Mouse (Mus musculus) adrenal gland, adult 18-20 months (tissue): ENCODE results near the gene Trim27. TPM values are rescaled to one million over a fixed set of nuclear protein-coding genes. Genes with fewer than 3 reads are reported as not detected.
A peak's percentile ranks its signal among the peaks of the same experiment; 100 is the strongest.

Source experiments
- DNase-seq, 2 experiments: peaks; one replicate each; pipeline ENCODE4 v3.0.0; 2021 to 2022; ENCODE audit warnings: low spot score in 2 of 2
- long read RNA-seq, 2 experiments: library from polyadenylated mRNA; stranded (forward); transcript quantifications; one replicate each; pipeline ENCODE4 v2.0.0; 2021
- total RNA-seq, 2 experiments: library from RNA; stranded (reverse); gene quantifications; 1 replicate in 1 of 2; 2 replicates in 1 of 2; pipeline ENCODE4 v1.2.3; 2021

Gene Trim27
- 10 to 100 TPM; 45.3 to 49.9 TPM for total RNA-seq
- long read RNA-seq, experiment 1, full-length matches to known transcripts: 33 of 35 reads
- long read RNA-seq, experiment 1, partial matches to known transcripts: 1 of 35 reads
- long read RNA-seq, experiment 1, other reads (novel, unspliced or antisense): 1 of 35 reads
- long read RNA-seq, experiment 2, full-length matches to known transcripts: 109 of 112 reads
- long read RNA-seq, experiment 2, partial matches to known transcripts: 0 of 112 reads
- long read RNA-seq, experiment 2, other reads (novel, unspliced or antisense): 3 of 112 reads

- peak in 1 of 2 experiments; percentile 36 for DNase-seq
These were observed at the start of gene Trim27 for GRCm38 (mm10) chr13:21179367-21179723. Gene Trim27, plus strand, starts transcription at chr13:21179445.

- DNase-seq: peak in 1 of 2 experiments; percentile 8
These were observed 36.8 kb upstream of the Trim27 start for GRCm38 (mm10) chr13:21142421-21142820.

GRCm38 (mm10) chr13:21145767-21146166 lies 33.5 kb upstream of the Trim27 start, which contains the start of gene Olfr1368:
Gene Olfr1368, minus strand, starts transcription at chr13:21145867.
- DNase-seq: no peak

GRCm38 (mm10) chr13:21155888-21156287 lies 23.4 kb upstream of the Trim27 start:
- no peak for DNase-seq

- DNase-seq: no peak
These were observed 21.2 kb upstream of the Trim27 start for GRCm38 (mm10) chr13:21158071-21158470.

DNA sequence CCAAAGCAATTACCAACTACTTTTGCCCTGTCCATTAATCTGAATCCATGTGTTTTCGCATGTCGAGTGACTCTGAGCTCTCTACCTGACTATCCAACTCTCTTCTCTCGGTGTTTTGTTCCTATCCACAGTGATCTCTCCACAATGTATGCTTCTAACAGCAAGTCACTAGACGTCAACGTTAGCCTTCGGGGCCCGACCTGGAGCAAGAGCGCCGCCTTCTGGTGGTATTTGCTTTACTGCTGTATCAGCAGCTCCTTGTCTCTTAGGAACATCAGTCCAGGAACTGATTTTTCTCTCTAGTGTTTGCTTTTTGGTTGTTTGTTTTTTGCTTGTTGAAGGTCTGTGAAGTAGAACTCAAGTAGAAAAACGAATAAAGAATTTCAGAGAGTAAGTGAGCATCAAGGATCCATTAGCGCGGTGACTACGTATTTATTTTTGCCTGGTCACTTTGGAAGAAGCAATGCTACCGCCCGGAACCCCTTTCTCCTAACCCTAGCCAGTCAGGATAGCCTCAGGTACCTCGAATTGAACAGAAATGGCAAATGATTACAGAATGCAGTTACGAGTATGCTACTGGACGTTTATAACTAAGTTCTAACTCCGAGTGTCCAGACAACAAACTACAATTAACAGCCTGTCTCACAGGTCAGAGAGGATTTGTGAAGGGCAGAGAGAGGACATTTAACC lies 20.3 kb upstream of the Trim27 start:
- peak; percentile 90 for DNase-seq

GRCm38 (mm10) chr13:21159475-21159819 lies 19.8 kb upstream of the Trim27 start:
- DNase-seq: no peak

DNA sequence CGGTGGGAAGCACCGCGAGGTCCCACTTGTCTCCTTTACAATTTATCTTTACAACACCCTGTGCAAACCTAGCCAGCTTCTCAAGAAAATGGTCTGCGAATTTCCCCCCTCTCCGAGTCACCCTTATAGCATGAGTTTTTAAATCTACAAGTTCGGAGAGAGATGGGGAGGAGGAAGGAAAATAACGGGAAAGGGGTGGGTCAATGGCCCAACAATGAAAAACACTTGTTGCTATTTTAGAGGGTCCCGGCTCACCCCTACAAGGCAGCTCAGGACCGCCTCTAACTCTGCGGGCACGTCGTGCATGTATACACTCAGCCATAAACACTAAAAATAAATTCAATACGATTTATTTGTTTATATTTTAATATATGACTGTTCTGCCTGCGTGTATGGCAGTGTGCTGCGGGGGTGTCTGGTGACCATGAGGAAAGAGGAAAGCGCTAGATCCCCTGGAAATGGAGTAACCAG lies 19.2 kb upstream of the Trim27 start:
- DNase-seq: no peak

- peak; percentile 94 to 98 for DNase-seq
These were observed 18.3 kb upstream of the Trim27 start for GRCm38 (mm10) chr13:21160657-21161590.

GRCm38 (mm10) chr13:21161591-21161990 lies 17.7 kb upstream of the Trim27 start:
- no peak for DNase-seq

- no peak for DNase-seq
These were observed 16.7 kb upstream of the Trim27 start for GRCm38 (mm10) chr13:21162591-21162990.

- DNase-seq: peak; percentile 77 to 81
These were observed 12.0 kb upstream of the Trim27 start for GRCm38 (mm10) chr13:21166936-21167909.

- DNase-seq: no peak
These were observed 11.3 kb upstream of the Trim27 start for GRCm38 (mm10) chr13:21167910-21168300.

GRCm38 (mm10) chr13:21168371-21169011 lies 10.8 kb upstream of the Trim27 start:
- peak in 1 of 2 experiments; percentile 29 for DNase-seq

- no peak for DNase-seq
These were observed 10.1 kb upstream of the Trim27 start for GRCm38 (mm10) chr13:21169121-21169656.

GRCm38 (mm10) chr13:21169657-21170430 lies 9.4 kb upstream of the Trim27 start:
- DNase-seq: peak; percentile 74 to 82

DNA sequence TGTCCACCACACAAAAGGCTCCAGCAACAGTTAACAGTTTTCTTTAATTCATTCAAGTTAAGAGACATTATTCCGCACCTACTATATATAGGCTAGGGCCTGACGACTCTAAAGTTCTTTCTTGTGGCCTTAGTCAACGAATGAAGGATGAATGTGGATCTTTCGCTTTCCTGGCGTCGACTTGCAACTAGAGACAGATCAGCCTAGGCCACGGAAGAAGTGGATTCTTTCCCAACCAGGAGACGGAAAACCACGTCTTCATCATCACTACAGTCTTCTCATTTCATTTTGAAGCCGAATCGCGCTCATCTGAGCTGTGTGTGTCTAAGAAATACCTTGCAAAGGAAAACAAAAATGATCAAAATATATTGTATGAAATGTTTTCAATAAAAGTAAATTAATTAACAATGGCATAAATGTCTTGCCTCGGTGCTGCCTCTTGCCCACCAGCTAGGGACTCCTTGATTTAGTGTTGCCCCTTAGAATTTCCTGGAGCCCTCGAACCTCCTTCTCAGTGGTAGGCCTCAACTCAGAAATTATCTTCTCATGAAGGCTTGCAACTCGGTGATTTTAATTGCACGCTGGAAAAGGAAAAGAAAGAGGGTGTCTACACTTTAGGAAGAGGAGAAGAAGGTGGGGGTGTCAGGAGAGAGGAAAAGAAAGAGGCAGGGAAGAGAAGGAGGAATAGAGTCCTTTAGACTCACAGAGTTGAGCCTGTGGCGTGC lies 8.7 kb upstream of the Trim27 start:
- DNase-seq: no peak

DNA sequence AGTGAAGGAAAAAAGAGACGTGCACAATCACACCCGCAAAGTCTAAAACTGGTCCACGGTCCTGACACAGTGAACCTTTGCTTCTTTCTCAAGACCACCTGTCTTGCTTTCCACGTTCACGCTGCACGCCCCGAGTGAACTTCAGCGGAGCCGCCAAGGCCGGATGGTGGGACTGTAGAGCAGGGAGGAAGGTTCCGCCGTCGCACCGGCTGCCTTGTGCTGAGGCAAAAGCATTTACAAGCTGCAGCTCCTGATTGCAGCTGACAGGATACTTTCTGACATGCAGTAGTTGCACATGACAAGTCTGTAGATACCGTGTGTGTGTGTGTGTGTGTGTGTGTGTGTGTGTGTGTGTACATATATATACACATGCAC lies 8.1 kb upstream of the Trim27 start:
- no peak for DNase-seq
